Mouse (Mus musculus) midbrain, embryonic 16.5 days (tissue): Measurements from ENCODE around the gene Nlgn2. TPM values are rescaled to one million over a fixed set of nuclear protein-coding genes. Genes with fewer than 3 reads are reported as not detected.

ENCODE experiments used
- ATAC-seq: fragments of 200-750 bp; cut with Nextera tagmentation; 2 replicates; pipeline ENCODE4 v1.8.0; 2017; ENCODE audit warnings: moderate TSS enrichment
- H3K27ac ChIP-seq: fragments of 300-500 bp; sonication (generic); 2 replicates; pipeline ENCODE4 v1.5.1; 2014; ENCODE audit warnings: mild to moderate bottlenecking, low read length, mixed read lengths
- H3K27me3 ChIP-seq: fragments of 300-500 bp; sonication (generic); 2 replicates; pipeline ENCODE4 v1.6.1; 2014; ENCODE audit warnings: low read depth, low read length, mixed read lengths; ENCODE audit not compliant: control insufficient read depth, insufficient read depth
- H3K36me3 ChIP-seq: fragments of 300-500 bp; sonication (generic); 2 replicates; pipeline ENCODE4 v1.6.1; 2014; ENCODE audit warnings: mild to moderate bottlenecking, low read length, moderate library complexity, mixed read lengths; ENCODE audit not compliant: control insufficient read depth, insufficient read depth
- H3K4me1 ChIP-seq: fragments of 300-500 bp; sonication (generic); 2 replicates; pipeline ENCODE4 v1.6.1; 2014; ENCODE audit warnings: mild to moderate bottlenecking, low read length, mixed read lengths; ENCODE audit not compliant: control insufficient read depth, insufficient read depth
- H3K4me2 ChIP-seq: fragments of 300-500 bp; sonication (generic); 2 replicates; pipeline ENCODE4 v1.6.1; 2014; ENCODE audit warnings: mild to moderate bottlenecking, low read length, mixed read lengths
- H3K4me3 ChIP-seq: fragments of 300-500 bp; sonication (generic); 2 replicates; pipeline ENCODE4 v1.5.1; 2014; ENCODE audit warnings: low read depth, mild to moderate bottlenecking, low read length, moderate library complexity, mixed read lengths
- H3K9ac ChIP-seq: fragments of 300-500 bp; sonication (generic); 2 replicates; pipeline ENCODE4 v1.6.1; 2014; ENCODE audit warnings: low read depth, low read length, mixed read lengths
- H3K9me3 ChIP-seq: fragments of 300-500 bp; sonication (generic); replicated peaks from 2 replicates; pipeline ENCODE4 v1.6.1; 2014; ENCODE audit warnings: mild to moderate bottlenecking, low read length, mixed read lengths; ENCODE audit not compliant: control insufficient read depth, poor library complexity, severe bottlenecking
- WGBS: fragments of 180-500 bp; shearing (Covaris S2); extraction: QIAGEN DNeasy Blood & Tissue Kit; methylation state at CpG from one replicate; pipeline ENCODE4 v1.1.7; 2014; 5-methylcytosine and 5-hydroxymethylcytosine counted together
- polyA plus RNA-seq: library from polyadenylated mRNA; unstranded; fragments of >200 nt; fragmentation: Nextera tagmentation; extraction: Ambion mirVana; gene quantifications from 2 replicates; pipeline ENCODE4 v1.2.1, GENCODE M21; 2015

Gene Nlgn2
- polyA plus RNA-seq, 1 experiment from 2014 or later = 21.5 TPM

DNA sequence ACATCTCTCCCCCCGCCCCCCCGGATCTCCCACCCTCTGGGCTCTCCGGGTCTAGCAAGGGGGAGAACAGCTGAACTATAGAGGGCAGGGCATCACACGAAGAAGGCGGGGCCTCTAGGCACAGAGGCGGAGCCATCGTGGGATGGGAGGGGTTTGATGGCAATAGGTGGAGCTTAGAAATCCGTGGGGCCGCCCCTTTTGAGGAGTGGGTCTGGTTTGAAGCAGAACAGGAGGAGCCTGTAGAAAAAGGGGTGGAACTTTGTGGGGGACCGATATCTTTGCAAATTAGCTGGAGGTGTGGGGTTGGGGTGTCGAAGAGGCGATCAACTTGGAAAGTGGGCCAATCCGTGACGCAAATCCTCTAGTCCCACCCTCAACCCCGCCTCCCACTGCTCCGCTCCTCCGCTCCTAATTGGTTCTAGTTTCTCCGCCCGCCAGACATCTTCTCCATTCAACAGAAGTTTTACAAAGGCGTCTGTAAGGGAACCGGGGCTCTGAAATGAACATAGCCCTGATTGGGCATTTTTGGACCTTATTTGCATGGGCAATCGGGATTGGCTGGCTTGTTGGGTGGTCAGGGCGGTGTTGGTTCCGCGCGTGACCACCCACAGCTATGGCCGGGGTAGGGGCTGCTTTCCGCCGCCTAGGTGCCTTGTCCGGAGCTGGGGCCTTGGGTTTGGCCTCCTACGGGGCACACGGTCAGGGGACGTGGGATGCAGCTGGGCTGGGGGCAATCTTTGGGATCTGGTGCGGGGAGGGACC is 549 bp upstream of the Nlgn2 start, which contains the start of gene Tmem256:
TSS of gene Tmem256 (plus strand) at position 563 of the 762 bp plus-strand sequence.
- peak within 1 kb of the TSS; percentile 99 for H3K9ac ChIP-seq
- H3K4me2 ChIP-seq = peak within 1 kb of the TSS; percentile 97
- peaks cover 4% of the 10 kb centered on the region; the same call in 1 of the 2 replicates for H3K36me3 ChIP-seq
- H3K4me1 ChIP-seq = peaks cover 30% of the 10 kb centered on the region
- H3K9me3 ChIP-seq = no peaks in the 10 kb centered on the region
- H3K27ac ChIP-seq = peak within 1 kb of the TSS; percentile 98
- no peaks in the 10 kb centered on the region for H3K27me3 ChIP-seq
- H3K4me3 ChIP-seq = peak within 1 kb of the TSS; percentile 94
- ATAC-seq = peak; percentile 88
- WGBS = 1% methylated on average over 31 of the region's 34 CpGs

DNA sequence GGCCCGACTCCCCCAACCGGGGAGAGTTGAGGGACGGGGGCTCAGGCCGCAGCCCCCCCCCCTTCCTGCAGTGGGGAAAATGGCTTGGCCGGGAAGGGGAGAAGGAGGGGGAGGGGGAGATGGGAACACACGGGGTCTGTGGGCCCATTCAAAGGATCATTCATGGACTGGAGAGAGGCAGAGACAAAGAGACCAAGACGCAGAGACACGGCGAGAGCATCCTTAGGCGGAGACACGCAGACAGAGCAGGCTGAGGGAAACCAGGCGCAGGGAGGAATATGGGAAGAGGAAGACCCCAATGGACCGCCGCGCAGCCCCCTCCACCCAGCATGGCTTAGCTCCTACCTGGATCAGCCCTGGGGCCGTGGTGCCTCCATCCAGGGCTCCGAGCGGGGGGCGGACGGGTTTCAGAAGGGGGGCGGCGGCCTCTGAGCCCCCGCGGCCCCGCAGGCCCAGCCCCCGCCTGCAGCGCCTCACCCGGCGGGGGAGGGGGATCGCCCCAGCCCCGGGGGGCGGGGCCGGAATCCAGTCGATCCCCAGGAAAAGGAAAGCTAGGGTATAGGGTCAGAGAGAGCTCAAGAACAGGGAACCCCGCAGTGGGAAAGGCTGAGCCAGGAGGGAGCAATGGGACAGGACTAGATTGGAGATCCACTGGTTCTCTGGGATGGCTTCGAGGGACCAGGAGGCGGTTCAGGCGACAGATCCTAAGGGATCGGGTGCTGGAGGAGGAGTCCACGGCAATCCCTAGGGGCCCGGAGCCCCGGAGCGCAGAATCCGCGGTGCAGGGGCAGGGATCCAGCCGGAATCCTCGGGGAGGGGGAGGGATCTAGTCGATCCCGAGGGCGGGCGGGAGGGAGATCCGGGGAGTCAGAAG is 644 bp downstream of the Nlgn2 start:
- peaks cover 30% of the 10 kb centered on the region for H3K4me1 ChIP-seq
- H3K9me3 ChIP-seq = no peaks in the 10 kb centered on the region
- H3K4me3 ChIP-seq = peak overlapping the region; percentile 94
- H3K36me3 ChIP-seq = peaks cover 7% of the 10 kb centered on the region
- peak overlapping the region; percentile 97 for H3K4me2 ChIP-seq
- under 1% methylated on average over 37 of the region's 52 CpGs for WGBS
- peak overlapping the region; percentile 98 for H3K27ac ChIP-seq
- H3K27me3 ChIP-seq = no peaks in the 10 kb centered on the region
- peak overlapping the region; percentile 99 for H3K9ac ChIP-seq
- peak; percentile 15 for ATAC-seq

- H3K36me3 ChIP-seq = peaks cover 10% of the 10 kb centered on the region
- peak overlapping the region; percentile 99 for H3K9ac ChIP-seq
- H3K4me2 ChIP-seq = peak overlapping the region; percentile 97
- peaks cover 30% of the 10 kb centered on the region for H3K4me1 ChIP-seq
- H3K4me3 ChIP-seq = peak overlapping the region; percentile 94
- no peak for ATAC-seq
- WGBS = 11% methylated on average over 4 of the region's 4 CpGs
- peak overlapping the region; percentile 98 for H3K27ac ChIP-seq
- H3K9me3 ChIP-seq = no peaks in the 10 kb centered on the region
- no peaks in the 10 kb centered on the region for H3K27me3 ChIP-seq
Observed at GRCm38 (mm10) chr11:69835966-69836335, 1.6 kb downstream of the Nlgn2 start.

- no peaks in the 10 kb centered on the region for H3K27me3 ChIP-seq
- H3K9me3 ChIP-seq = no peaks in the 10 kb centered on the region
- peak overlapping the region; percentile 99 for H3K9ac ChIP-seq
- H3K4me2 ChIP-seq = peak overlapping the region; percentile 97
- no peak for ATAC-seq
- peak overlapping the region; percentile 94 for H3K4me3 ChIP-seq
- 2% methylated on average over 9 of the region's 9 CpGs for WGBS
- peak overlapping the region; percentile 98 for H3K27ac ChIP-seq
- peaks cover 30% of the 10 kb centered on the region for H3K4me1 ChIP-seq
- H3K36me3 ChIP-seq = peaks cover 10% of the 10 kb centered on the region
Observed at GRCm38 (mm10) chr11:69835326-69835965, 2.1 kb downstream of the Nlgn2 start.

GRCm38 (mm10) chr11:69834001-69834549 is 3.5 kb downstream of the Nlgn2 start:
- peak overlapping the region; percentile 50; the same call in 1 of the 2 replicates for H3K27ac ChIP-seq
- peaks cover 13% of the 10 kb centered on the region for H3K36me3 ChIP-seq
- peak overlapping the region; percentile 94 for H3K4me3 ChIP-seq
- H3K4me2 ChIP-seq = peak overlapping the region; percentile 97
- ATAC-seq = no peak
- H3K27me3 ChIP-seq = no peaks in the 10 kb centered on the region
- peaks cover 26% of the 10 kb centered on the region for H3K4me1 ChIP-seq
- no peaks in the 10 kb centered on the region for H3K9me3 ChIP-seq
- WGBS = 8% methylated on average over 42 of the region's 48 CpGs
- peak overlapping the region; percentile 99 for H3K9ac ChIP-seq

DNA sequence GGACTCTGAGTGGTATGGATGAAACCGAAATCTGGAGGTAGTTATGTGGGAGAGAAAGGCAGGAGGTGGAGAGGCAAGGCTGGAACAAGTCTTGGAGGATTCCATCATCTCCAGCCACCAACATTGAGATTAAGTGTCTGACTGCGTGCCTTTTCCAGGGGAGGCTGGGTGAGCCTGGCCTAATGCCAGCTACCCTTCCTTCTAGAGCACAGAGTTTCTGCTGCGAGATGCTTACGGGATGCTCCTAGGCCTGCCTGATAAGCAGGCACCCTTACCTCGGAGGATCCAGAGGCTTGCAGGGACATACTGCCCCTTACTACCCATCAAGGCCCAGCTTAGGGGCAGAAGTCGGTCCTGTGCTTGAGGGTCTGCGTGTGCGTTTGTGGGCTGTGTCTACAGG is 4.0 kb downstream of the Nlgn2 start:
- peak overlapping the region; percentile 99 for H3K9ac ChIP-seq
- 58% methylated on average over 8 of the region's 8 CpGs for WGBS
- H3K4me2 ChIP-seq = peak overlapping the region; percentile 97
- peak overlapping the region; percentile 50; the same call in 1 of the 2 replicates for H3K27ac ChIP-seq
- H3K9me3 ChIP-seq = no peaks in the 10 kb centered on the region
- H3K36me3 ChIP-seq = peaks cover 13% of the 10 kb centered on the region
- peak overlapping the region; percentile 94 for H3K4me3 ChIP-seq
- H3K27me3 ChIP-seq = no peaks in the 10 kb centered on the region
- ATAC-seq = no peak
- H3K4me1 ChIP-seq = peaks cover 23% of the 10 kb centered on the region

GRCm38 (mm10) chr11:69828832-69829231 is 8.8 kb downstream of the Nlgn2 start:
- Histone ChIP-seq H3K9me3 (no peaks in the 10 kb centered on the region), H3K4me3 (no peak overlapping the region), H3K27ac (no peak overlapping the region), H3K36me3 (peaks cover 50% of the 10 kb centered on the region), H3K9ac (no peak overlapping the region), H3K4me1 (peaks cover 3% of the 10 kb centered on the region), H3K4me2 (no peak overlapping the region), H3K27me3 (no peaks in the 10 kb centered on the region)
- WGBS = 54% methylated on average over 5 of the region's 5 CpGs
- ATAC-seq = no peak

DNA sequence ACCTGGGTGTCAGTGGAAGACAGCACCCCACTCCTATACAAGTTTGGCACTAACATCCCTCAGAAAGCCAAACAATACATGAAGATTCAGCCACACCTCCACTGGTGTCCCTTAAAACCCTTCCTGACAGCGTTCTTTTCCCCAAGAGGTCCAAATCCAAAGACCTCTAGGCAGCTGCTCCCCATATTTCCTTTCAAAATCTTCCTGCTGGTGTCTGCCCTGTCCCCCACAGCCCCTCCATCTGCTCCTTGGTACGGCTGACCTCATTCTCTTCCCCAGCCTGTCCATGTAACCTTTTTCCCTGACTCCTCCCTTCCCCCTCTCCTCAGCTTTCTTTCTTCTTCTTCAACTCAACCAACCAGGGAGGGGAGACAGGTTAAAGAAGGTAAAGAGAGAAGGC is 14.1 kb downstream of the Nlgn2 start:
- 69% methylated on average over 2 of the region's 2 CpGs for WGBS
- no peak overlapping the region for H3K27ac ChIP-seq

More for the DNA sequence above, 14.1 kb downstream of the Nlgn2 start:
- no peak overlapping the region for H3K9ac ChIP-seq
- no peaks in the 10 kb centered on the region for H3K4me1 ChIP-seq
- no peaks in the 10 kb centered on the region for H3K27me3 ChIP-seq
- no peak for ATAC-seq
- H3K9me3 ChIP-seq = no peaks in the 10 kb centered on the region
- H3K4me2 ChIP-seq = no peak overlapping the region
- peaks cover 39% of the 10 kb centered on the region for H3K36me3 ChIP-seq
- no peak overlapping the region for H3K4me3 ChIP-seq
